Mouse (Mus musculus): Measurements from ENCODE around the gene Atg7. TPM values are rescaled to one million over a fixed set of nuclear protein-coding genes. Genes with fewer than 3 reads are reported as not detected.

The Atg7 gene
- polyA plus RNA-seq, 1 experiment from 2014 or later: 23.4 TPM

DNA sequence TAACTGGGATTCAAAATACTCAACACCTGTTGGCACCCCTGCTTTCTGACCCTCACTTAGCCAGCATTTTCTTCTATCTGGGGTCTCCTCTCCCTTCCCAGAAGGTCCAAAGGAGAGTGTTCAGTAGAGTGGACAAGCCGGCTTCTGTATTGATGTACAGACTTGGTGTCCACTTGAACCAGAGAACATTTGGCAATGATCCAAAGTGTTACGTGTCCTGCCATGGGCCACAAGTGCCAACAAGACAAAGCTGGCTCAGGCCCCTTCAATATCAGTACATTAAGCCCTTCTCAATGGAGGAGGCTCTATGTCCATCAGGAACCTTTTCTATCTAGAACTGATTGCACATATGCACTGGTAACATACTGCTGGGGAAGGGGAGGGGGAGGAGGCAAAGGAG lies 253.4 kb downstream of the Atg7 start:
- Histone ChIP-seq H3K36me3 (peaks cover 5% of the 10 kb centered on the region; the same call in 1 of the 2 replicates), H3K4me1 (replicated peaks) (peaks cover 48% of the 10 kb centered on the region), H3K27me3 (replicated peaks) (no peaks in the 10 kb centered on the region), H3K4me2 (replicated peaks) (no peak overlapping the region), H3K9ac (no peak overlapping the region), H3K27ac (no peak overlapping the region), H3K4me3 (replicated peaks) (no peak overlapping the region), H3K9me3 (no peaks in the 10 kb centered on the region)
- ATAC-seq: no peak
- WGBS: 70% methylated on average over 2 of the region's 2 CpGs

DNA sequence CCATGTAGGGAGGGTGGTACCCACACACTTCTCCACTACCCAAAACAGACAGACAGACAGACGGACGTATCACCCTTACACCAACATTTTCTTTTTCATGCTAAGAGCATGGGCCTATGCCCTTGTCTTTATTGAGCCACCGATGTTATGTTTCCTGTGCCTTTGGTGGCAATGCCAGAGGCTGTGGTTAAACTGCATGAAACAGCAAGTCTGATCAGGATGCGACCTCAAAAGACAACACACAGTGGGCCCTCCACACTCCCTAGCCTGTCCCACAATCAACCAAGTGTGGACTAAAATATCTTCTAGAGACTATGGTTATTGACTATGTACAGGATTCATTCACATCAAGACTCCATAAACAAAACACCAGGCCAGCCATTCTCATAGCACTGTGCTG lies 256.1 kb downstream of the Atg7 start:
- Histone ChIP-seq H3K9ac (no peak overlapping the region), H3K9me3 (no peaks in the 10 kb centered on the region), H3K4me1 (replicated peaks) (peaks cover 41% of the 10 kb centered on the region), H3K27ac (no peak overlapping the region), H3K4me2 (replicated peaks) (no peak overlapping the region), H3K36me3 (peaks cover 5% of the 10 kb centered on the region; the same call in 1 of the 2 replicates), H3K27me3 (replicated peaks) (no peaks in the 10 kb centered on the region), H3K4me3 (replicated peaks) (no peak overlapping the region)
- ATAC-seq: no peak
- WGBS: 95% methylated on average over 4 of the region's 4 CpGs

DNA sequence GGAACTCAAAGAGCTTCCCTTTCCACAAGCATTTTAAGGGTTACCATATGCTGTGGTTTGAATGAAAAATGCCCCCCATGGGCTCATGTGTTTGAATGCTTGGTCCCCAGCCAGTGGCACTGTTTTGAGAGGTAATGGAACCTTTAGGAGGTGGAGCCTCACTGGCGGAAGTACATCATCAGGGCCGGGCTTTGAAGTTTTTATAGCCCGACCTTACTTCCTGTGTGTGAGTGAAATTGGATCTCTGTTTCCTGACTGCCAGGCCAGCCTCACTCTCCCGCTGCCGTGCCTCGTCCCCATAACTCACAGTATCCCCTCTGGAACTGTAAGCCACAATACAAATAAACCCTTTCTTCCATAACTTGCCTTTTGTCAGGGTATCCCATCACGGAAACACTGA lies 256.8 kb downstream of the Atg7 start:
- H3K4me3 ChIP-seq (replicated peaks): no peak overlapping the region
- 25% methylated on average over 7 of the region's 7 CpGs for WGBS
- no peak overlapping the region for H3K27ac ChIP-seq
- ATAC-seq: no peak
- H3K27me3 ChIP-seq (replicated peaks): no peaks in the 10 kb centered on the region
- H3K9me3 ChIP-seq: no peaks in the 10 kb centered on the region
- peaks cover 5% of the 10 kb centered on the region; the same call in 1 of the 2 replicates for H3K36me3 ChIP-seq
- H3K4me2 ChIP-seq (replicated peaks): 0 out of 2 replicates have a peak overlapping the region, but pooled peaks have one; percentile 14
- peaks cover 34% of the 10 kb centered on the region for H3K4me1 ChIP-seq (replicated peaks)
- no peak overlapping the region for H3K9ac ChIP-seq

DNA sequence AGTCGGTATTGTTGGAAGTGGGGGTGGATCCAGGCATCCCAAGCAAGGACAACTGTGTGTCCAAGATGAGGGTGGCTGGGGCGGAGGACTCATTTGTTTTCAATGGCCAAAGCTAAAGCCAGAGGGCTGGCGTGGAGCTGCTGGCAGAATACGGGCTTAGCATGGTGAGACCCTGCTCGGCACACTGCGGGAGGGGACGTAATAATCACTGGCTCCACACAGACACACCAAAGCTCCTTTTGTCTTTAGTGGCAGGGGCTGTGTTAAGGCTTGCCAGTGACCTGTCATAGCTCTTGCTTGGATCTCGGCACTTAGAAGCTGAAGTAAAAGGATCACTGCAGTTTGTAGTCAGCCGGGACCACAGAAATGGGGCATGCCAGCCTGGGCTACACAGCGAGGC lies 257.3 kb downstream of the Atg7 start:
- H3K27ac ChIP-seq: no peak overlapping the region
- H3K4me3 ChIP-seq (replicated peaks): no peak overlapping the region
- H3K4me2 ChIP-seq (replicated peaks): 0 out of 2 replicates have a peak overlapping the region, but pooled peaks have one; percentile 14
- H3K9me3 ChIP-seq: no peaks in the 10 kb centered on the region
- WGBS: 64% methylated on average over 10 of the region's 10 CpGs
- no peaks in the 10 kb centered on the region for H3K27me3 ChIP-seq (replicated peaks)
- H3K36me3 ChIP-seq: peaks cover 5% of the 10 kb centered on the region; the same call in 1 of the 2 replicates
- no peak for ATAC-seq
- H3K4me1 ChIP-seq (replicated peaks): peaks cover 33% of the 10 kb centered on the region
- H3K9ac ChIP-seq: no peak overlapping the region

DNA sequence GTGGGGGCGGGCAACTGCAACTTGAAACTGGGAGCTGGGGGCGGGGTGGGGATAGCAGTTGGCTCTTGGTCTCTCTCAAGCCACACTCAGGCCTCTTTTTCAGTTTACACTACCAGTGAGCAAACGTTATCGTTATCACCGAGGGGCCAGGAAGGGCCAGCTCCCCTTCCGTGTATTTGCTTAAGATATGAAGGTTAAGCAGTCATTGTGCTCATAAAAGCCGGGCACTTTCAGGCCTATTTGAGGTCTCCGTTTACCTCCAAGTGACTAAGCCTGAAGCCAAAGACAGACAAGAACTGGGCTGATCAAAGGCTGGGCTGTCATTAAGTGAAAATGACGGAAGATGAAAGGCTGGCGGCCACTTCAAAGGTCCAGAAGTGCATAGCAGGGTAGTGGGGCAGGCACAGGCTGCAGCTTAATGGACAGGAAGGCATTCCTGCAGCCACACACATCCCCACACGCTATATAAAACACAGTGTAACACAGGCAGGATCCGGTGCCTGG lies 258.5 kb downstream of the Atg7 start:
- peak overlapping the region; percentile 59 for H3K27ac ChIP-seq
- no peaks in the 10 kb centered on the region for H3K27me3 ChIP-seq (replicated peaks)
- H3K4me3 ChIP-seq (replicated peaks): no peak overlapping the region
- H3K4me2 ChIP-seq (replicated peaks): peak overlapping the region; percentile 41
- no peaks in the 10 kb centered on the region for H3K9me3 ChIP-seq
- WGBS: 8% methylated on average over 12 of the region's 12 CpGs
- H3K36me3 ChIP-seq: peaks cover 5% of the 10 kb centered on the region; the same call in 1 of the 2 replicates
- H3K4me1 ChIP-seq (replicated peaks): peaks cover 35% of the 10 kb centered on the region
- H3K9ac ChIP-seq: no peak overlapping the region
- peak; percentile 93 for ATAC-seq

DNA sequence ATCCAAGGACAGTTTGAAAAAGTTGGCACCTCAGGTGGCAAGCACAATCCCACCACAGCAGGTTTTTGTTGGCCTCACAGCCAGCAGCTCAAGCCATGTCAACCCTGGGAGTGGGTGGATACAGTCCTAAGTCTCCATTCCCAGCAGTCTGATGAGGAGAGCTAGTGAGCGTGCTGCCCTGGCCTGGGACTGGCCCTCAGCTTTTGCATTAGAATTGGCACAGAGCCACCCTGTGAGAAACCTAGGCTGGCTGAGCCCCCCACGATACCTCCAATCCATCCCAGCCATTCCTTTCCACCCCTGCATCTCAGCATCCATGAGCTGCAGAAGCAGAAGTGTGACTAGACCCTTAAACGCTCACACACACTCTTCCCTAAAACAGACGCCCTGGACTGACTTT lies 259.0 kb downstream of the Atg7 start:
- H3K4me2 ChIP-seq (replicated peaks): peak overlapping the region; percentile 41
- H3K9ac ChIP-seq: no peak overlapping the region
- 39% methylated on average over 4 of the region's 4 CpGs for WGBS

DNA sequence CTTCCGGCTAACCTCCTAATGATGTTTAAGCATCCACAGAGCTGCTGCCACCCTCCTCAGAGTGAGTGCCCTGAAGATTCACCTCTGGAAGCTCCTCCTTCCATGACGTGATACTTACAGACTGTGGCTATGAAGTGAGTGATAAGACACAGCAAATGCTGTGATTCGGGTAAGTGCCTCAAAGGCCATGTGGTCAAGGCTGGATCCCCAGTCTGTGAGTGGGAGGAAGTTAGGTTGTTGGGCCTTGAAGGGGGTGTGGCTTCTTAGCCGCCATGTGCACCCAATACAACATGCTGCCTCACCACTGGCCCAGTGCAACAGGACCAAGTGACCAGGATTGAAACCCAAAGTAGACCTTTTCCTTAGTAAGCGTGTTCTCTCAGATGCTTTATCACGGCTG lies 261.3 kb downstream of the Atg7 start:
- H3K27ac ChIP-seq: no peak overlapping the region
- H3K4me1 ChIP-seq (replicated peaks): peaks cover 47% of the 10 kb centered on the region
- no peak overlapping the region for H3K4me3 ChIP-seq (replicated peaks)
- H3K27me3 ChIP-seq (replicated peaks): no peaks in the 10 kb centered on the region
- H3K4me2 ChIP-seq (replicated peaks): no peak overlapping the region
- WGBS: 66% methylated on average over 6 of the region's 6 CpGs
- H3K9ac ChIP-seq: no peak overlapping the region
- H3K9me3 ChIP-seq: no peaks in the 10 kb centered on the region
- no peak for ATAC-seq
- no peaks in the 10 kb centered on the region; the same call in 1 of the 2 replicates for H3K36me3 ChIP-seq

More for the DNA sequence above, 259.0 kb downstream of the Atg7 start:
- no peak overlapping the region for H3K4me3 ChIP-seq (replicated peaks)
- no peaks in the 10 kb centered on the region for H3K9me3 ChIP-seq
- peak; percentile 48 for ATAC-seq
- H3K4me1 ChIP-seq (replicated peaks): peaks cover 35% of the 10 kb centered on the region
- H3K27ac ChIP-seq: peak overlapping the region; percentile 59; the same call in 1 of the 2 replicates
- H3K27me3 ChIP-seq (replicated peaks): no peaks in the 10 kb centered on the region
- peaks cover 2% of the 10 kb centered on the region; the same call in 1 of the 2 replicates for H3K36me3 ChIP-seq

DNA sequence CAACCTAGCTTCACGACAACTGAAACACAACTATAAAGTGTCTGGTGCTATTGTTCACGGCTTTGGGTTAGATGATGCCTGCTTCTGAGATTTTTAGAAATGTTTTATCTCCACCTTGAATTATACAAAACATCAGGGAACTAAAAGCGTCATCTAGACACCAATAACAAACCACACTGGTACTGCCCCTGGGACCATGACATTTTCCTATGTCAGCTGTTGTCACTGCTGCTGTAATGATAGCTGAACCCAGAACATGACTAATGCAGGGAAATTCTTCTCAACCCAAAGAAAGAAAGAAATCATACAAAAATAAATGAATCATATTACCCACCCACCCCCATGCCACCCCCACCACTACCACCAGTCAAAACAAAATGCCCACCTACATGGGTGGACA lies 261.9 kb downstream of the Atg7 start:
- H3K27me3 ChIP-seq (replicated peaks): no peaks in the 10 kb centered on the region
- H3K4me3 ChIP-seq (replicated peaks): no peak overlapping the region
- no peak overlapping the region for H3K27ac ChIP-seq
- no peak overlapping the region for H3K9ac ChIP-seq
- no peaks in the 10 kb centered on the region for H3K9me3 ChIP-seq
- H3K4me2 ChIP-seq (replicated peaks): no peak overlapping the region
- H3K4me1 ChIP-seq (replicated peaks): peaks cover 42% of the 10 kb centered on the region
- no peak for ATAC-seq
- 93% methylated on average over 3 of the region's 3 CpGs for WGBS
- H3K36me3 ChIP-seq: no peaks in the 10 kb centered on the region

DNA sequence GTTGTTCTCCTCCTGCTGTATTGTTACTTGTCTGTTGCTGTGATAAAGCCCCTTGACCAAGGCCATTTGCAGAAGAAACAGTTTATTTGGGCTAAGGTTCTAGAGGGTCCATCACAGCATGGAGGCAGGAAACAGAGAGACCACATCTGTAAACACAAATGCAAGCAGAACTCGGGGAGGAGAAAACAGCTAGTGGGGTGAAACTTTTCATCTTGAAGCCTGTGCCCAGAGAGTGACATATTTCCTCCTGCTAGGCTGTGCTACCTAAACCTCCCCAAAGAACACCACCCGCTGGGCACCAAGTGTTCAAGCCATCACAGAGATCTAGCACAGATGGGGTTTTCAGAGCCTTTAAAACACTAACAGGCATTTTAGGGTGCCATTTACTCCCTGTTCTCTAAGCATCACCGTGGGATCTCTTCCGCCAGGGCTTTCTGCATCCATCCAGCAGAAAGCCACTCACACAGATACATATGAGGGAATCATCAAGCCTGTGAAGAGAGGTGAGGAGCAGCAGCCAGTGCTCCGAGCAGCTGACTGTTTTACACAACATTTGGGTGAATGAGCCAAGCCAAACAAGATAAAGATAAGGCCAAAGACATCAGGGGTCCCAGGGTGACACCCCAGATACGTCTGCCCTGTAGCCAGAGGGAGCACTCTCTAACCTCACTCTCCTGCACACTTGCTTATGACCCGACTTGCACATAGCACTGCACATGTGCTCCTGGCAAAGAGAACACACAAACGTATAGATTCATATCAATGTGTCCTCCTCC lies 262.5 kb downstream of the Atg7 start:
- H3K27ac ChIP-seq: no peak overlapping the region
- WGBS: 71% methylated on average over 8 of the region's 8 CpGs
- no peaks in the 10 kb centered on the region for H3K27me3 ChIP-seq (replicated peaks)
- ATAC-seq: no peak
- H3K4me2 ChIP-seq (replicated peaks): no peak overlapping the region
- H3K4me3 ChIP-seq (replicated peaks): no peak overlapping the region
- H3K9ac ChIP-seq: no peak overlapping the region
- H3K9me3 ChIP-seq: no peaks in the 10 kb centered on the region
- H3K4me1 ChIP-seq (replicated peaks): peaks cover 36% of the 10 kb centered on the region
- no peaks in the 10 kb centered on the region for H3K36me3 ChIP-seq

DNA sequence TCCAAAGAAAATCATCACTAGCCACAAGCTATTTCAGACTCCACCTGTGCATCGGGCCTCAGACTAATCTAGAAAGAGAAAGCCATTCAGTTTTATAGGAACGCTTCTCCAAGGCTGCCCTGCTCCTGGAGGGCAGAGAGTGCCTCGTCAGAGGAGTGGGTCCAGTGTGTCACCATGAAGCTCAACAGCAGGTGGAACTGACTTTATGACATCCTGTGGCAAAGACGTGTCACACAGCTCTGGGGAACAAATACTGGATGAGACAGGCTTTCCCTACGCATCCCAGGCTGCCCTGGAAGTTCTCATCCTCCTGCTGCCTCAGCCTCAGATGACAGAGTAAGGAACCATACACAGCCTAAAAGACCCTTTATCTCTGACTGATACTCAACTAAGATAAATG lies 263.3 kb downstream of the Atg7 start:
- WGBS: 61% methylated on average over 5 of the region's 5 CpGs
- Histone ChIP-seq H3K4me1 (replicated peaks) (peaks cover 32% of the 10 kb centered on the region), H3K36me3 (no peaks in the 10 kb centered on the region), H3K4me3 (replicated peaks) (no peak overlapping the region), H3K9me3 (no peaks in the 10 kb centered on the region), H3K27me3 (replicated peaks) (no peaks in the 10 kb centered on the region), H3K9ac (no peak overlapping the region), H3K4me2 (replicated peaks) (no peak overlapping the region), H3K27ac (no peak overlapping the region)
- ATAC-seq: no peak

DNA sequence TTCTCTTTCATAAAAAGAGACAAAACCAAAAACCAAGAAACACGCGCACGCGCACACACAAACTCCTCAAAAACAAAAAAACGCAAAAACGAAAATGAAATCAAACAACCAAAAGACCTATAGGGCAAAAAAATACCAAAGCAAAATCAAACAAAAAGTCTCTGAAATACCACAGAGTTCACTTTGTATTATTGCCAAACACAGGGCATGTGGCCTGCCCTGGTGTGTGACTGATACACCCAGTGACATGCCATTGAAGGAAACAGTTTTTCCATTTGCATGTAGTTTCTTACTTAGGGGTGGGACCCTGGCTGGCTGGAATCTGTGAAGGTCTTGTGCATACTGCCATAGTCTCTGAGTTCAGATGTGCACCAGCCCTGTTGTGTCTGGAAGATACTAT lies 264.6 kb downstream of the Atg7 start:
- WGBS: 96% methylated on average over 6 of the region's 6 CpGs
- no peak overlapping the region for H3K27ac ChIP-seq
- H3K4me3 ChIP-seq (replicated peaks): no peak overlapping the region
- H3K27me3 ChIP-seq (replicated peaks): no peaks in the 10 kb centered on the region
- no peaks in the 10 kb centered on the region for H3K36me3 ChIP-seq
- H3K9ac ChIP-seq: no peak overlapping the region
- H3K4me1 ChIP-seq (replicated peaks): peaks cover 29% of the 10 kb centered on the region
- no peak for ATAC-seq
- no peak overlapping the region for H3K4me2 ChIP-seq (replicated peaks)
- no peaks in the 10 kb centered on the region for H3K9me3 ChIP-seq

DNA sequence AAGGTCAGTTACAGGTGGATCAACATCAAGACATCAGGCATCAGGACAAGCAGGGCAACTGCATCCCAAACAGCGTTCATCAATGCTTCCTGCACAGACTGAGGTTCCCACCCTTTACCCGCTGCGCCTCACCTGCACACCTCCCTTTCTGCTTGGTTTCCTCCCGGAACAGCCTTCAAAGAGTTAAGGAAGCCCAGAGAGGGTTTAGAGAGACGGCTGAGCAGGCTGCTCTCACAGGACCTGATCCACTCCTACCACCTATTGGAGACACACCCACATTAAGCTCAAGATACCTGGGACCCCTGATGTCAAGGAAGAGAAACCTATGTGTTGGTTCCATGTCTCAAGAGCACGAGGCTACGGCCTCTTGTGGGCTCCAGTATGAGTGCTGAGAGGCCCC lies 266.9 kb downstream of the Atg7 start:
- Histone ChIP-seq H3K27ac (no peak overlapping the region), H3K4me1 (replicated peaks) (peaks cover 43% of the 10 kb centered on the region), H3K4me3 (replicated peaks) (no peak overlapping the region), H3K36me3 (no peaks in the 10 kb centered on the region), H3K9ac (no peak overlapping the region), H3K4me2 (replicated peaks) (no peak overlapping the region), H3K9me3 (no peaks in the 10 kb centered on the region), H3K27me3 (replicated peaks) (no peaks in the 10 kb centered on the region)
- ATAC-seq: no peak
- 86% methylated on average over 7 of the region's 7 CpGs for WGBS
